Mouse (Mus musculus) stomach, embryonic 16.5 days (tissue): ENCODE data around the gene Iqck. TPM values are rescaled to one million over a fixed set of nuclear protein-coding genes. Genes with fewer than 3 reads are reported as not detected.

ENCODE experiments used
- ATAC-seq: fragments of 200-750 bp; cut with Nextera tagmentation; 2 replicates; pipeline ENCODE4 v1.8.0; 2017; ENCODE audit warnings: moderate number of reproducible peaks, moderate TSS enrichment; ENCODE audit not compliant: insufficient read depth, low FRiP score
- H3K27ac ChIP-seq: fragments of 300-500 bp; sonication (generic); 2 replicates; pipeline ENCODE4 v1.5.1; 2014; ENCODE audit warnings: low read length
- H3K27me3 ChIP-seq: fragments of 300-500 bp; sonication (generic); 2 replicates; pipeline ENCODE4 v1.6.1; 2014; ENCODE audit warnings: low read length, control low read depth, mixed read lengths; ENCODE audit not compliant: control insufficient read depth, insufficient read depth
- H3K36me3 ChIP-seq: fragments of 300-500 bp; sonication (generic); 2 replicates; pipeline ENCODE4 v1.6.1; 2014; ENCODE audit warnings: low read length; ENCODE audit not compliant: control insufficient read depth, insufficient read depth
- H3K4me1 ChIP-seq: fragments of 300-500 bp; sonication (generic); 2 replicates; pipeline ENCODE4 v1.6.1; 2014; ENCODE audit warnings: low read length, control low read depth, mixed read lengths; ENCODE audit not compliant: control insufficient read depth, insufficient read depth
- H3K4me2 ChIP-seq: fragments of 300-500 bp; sonication (generic); 2 replicates; pipeline ENCODE4 v1.6.1; 2014; ENCODE audit warnings: low read depth, low read length, mixed read lengths
- H3K4me3 ChIP-seq: fragments of 300-500 bp; sonication (generic); replicated peaks from 2 replicates; pipeline ENCODE4 v1.5.1; 2014; ENCODE audit warnings: mild to moderate bottlenecking, low read length
- H3K9ac ChIP-seq: fragments of 300-500 bp; sonication (generic); 2 replicates; pipeline ENCODE4 v1.6.1; 2014; ENCODE audit warnings: low read length
- H3K9me3 ChIP-seq: fragments of 300-500 bp; sonication (generic); replicated peaks from 2 replicates; pipeline ENCODE4 v1.6.1; 2016; ENCODE audit warnings: low read length, control low read depth; ENCODE audit not compliant: control insufficient read depth
- WGBS: fragments of 180-500 bp; shearing (Covaris S2); extraction: QIAGEN DNeasy Blood & Tissue Kit; methylation state at CpG from one replicate; pipeline ENCODE4 v1.1.7; 2014; 5-methylcytosine and 5-hydroxymethylcytosine counted together
- polyA plus RNA-seq: library from polyadenylated mRNA; unstranded; fragments of >200 nt; fragmentation: Nextera tagmentation; extraction: Ambion mirVana; gene quantifications from 2 replicates; pipeline ENCODE4 v1.2.1, GENCODE M21; 2015

Gene Iqck
- polyA plus RNA-seq, 1 experiment from 2014 or later, result 2.0 TPM

- no peak for ATAC-seq
- 66% methylated on average over 2 of the region's 2 CpGs for WGBS
- no peaks in the 10 kb centered on the region for H3K27me3 ChIP-seq
- H3K9ac ChIP-seq, result no peak overlapping the region
- no peaks in the 10 kb centered on the region for H3K4me1 ChIP-seq
- H3K36me3 ChIP-seq, result no peaks in the 10 kb centered on the region
- no peak overlapping the region for H3K4me3 ChIP-seq
- H3K4me2 ChIP-seq, result no peak overlapping the region
- H3K9me3 ChIP-seq, result no peaks in the 10 kb centered on the region
- H3K27ac ChIP-seq, result no peak overlapping the region
Measured at GRCm38 (mm10) chr7:118865362-118865761, 9.8 kb downstream of the Iqck start.

- Histone ChIP-seq H3K27ac (no peak overlapping the region), H3K4me2 (no peak overlapping the region), H3K4me3 (no peak overlapping the region), H3K4me1 (no peaks in the 10 kb centered on the region), H3K9me3 (no peaks in the 10 kb centered on the region), H3K36me3 (no peaks in the 10 kb centered on the region), H3K9ac (no peak overlapping the region), H3K27me3 (no peaks in the 10 kb centered on the region)
- 79% methylated on average over 3 of the region's 3 CpGs for WGBS
- ATAC-seq, result no peak
Measured at GRCm38 (mm10) chr7:118879466-118880029, 24.0 kb downstream of the Iqck start.

DNA sequence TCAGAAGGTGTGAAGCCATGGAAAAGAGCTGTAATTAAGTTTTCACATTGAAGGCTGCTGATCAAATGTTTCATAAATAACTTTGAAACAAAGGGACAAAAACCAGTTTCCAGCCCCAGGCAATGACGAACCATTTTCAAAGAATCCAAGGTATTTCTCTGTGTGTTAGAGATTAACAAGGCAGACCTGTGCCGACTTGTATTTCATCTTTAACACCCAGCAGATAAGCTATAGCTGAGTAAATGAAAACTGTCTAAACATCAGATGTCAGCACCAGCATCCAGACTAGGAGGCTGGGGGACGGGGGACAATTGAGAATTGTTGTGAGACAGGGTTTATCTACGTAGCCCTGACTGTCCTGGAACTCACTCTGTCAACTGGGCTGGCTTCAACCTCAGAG lies 28.4 kb downstream of the Iqck start:
- WGBS, result 60% methylated on average over 4 of the region's 4 CpGs

GRCm38 (mm10) chr7:118884969-118885368 lies 29.4 kb downstream of the Iqck start:
- Histone ChIP-seq H3K4me3 (no peak overlapping the region), H3K4me2 (no peak overlapping the region), H3K27ac (no peak overlapping the region), H3K9ac (no peak overlapping the region), H3K9me3 (no peaks in the 10 kb centered on the region), H3K4me1 (peaks cover 4% of the 10 kb centered on the region), H3K27me3 (no peaks in the 10 kb centered on the region), H3K36me3 (no peaks in the 10 kb centered on the region)
- ATAC-seq, result no peak
- WGBS, result 80% methylated on average over 4 of the region's 4 CpGs

More for the DNA sequence above, 28.4 kb downstream of the Iqck start:
- H3K36me3 ChIP-seq, result no peaks in the 10 kb centered on the region
- H3K9me3 ChIP-seq, result no peaks in the 10 kb centered on the region
- peaks cover under 1% of the 10 kb centered on the region for H3K4me1 ChIP-seq
- no peak for ATAC-seq
- H3K27ac ChIP-seq, result no peak overlapping the region
- H3K4me2 ChIP-seq, result no peak overlapping the region
- no peak overlapping the region for H3K4me3 ChIP-seq
- H3K9ac ChIP-seq, result no peak overlapping the region
- no peaks in the 10 kb centered on the region for H3K27me3 ChIP-seq

- H3K4me3 ChIP-seq, result no peak overlapping the region
- H3K4me2 ChIP-seq, result no peak overlapping the region
- ATAC-seq, result no peak
- no peak overlapping the region for H3K27ac ChIP-seq
- peaks cover 4% of the 10 kb centered on the region for H3K4me1 ChIP-seq
- no peaks in the 10 kb centered on the region for H3K36me3 ChIP-seq
- no peaks in the 10 kb centered on the region for H3K27me3 ChIP-seq
- H3K9ac ChIP-seq, result no peak overlapping the region
- 44% methylated on average over 6 of the region's 6 CpGs for WGBS
- no peaks in the 10 kb centered on the region for H3K9me3 ChIP-seq
Measured at GRCm38 (mm10) chr7:118887303-118888055, 31.9 kb downstream of the Iqck start.

DNA sequence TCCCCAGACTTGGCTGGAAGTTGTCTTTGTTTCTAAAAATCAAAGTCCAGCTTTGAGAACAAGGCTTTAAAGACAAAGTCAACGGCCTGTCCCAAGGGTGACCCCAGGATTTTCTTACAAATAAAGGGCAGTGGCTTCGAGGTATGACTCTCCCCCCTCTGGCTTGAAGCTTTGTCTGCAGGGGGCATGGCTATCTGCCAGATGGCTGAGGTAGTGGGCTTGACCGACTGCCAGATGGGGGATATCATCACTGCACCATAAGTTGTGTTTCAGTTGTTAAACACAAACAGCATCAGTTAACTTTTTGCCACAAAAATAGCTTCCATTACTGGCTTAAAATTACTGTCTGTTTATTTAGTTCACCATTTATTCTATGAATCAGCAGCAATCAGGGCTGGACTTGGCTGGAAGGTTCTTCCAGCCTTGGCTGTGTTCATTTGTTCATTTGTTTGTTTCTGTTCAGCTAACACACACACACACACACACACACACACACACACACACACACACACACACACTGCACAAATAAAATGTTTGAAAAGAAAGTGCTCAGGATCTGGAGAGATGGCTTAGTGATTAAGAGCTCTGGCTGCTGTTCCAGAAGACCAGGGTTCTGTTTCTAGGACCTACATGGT lies 33.6 kb downstream of the Iqck start:
- no peak overlapping the region for H3K9ac ChIP-seq
- H3K9me3 ChIP-seq, result no peaks in the 10 kb centered on the region
- H3K36me3 ChIP-seq, result no peaks in the 10 kb centered on the region
- H3K4me3 ChIP-seq, result no peak overlapping the region
- peaks cover 4% of the 10 kb centered on the region for H3K4me1 ChIP-seq
- peak overlapping the region; percentile 52; the same call in 1 of the 2 replicates for H3K27ac ChIP-seq
- no peaks in the 10 kb centered on the region for H3K27me3 ChIP-seq
- no peak overlapping the region for H3K4me2 ChIP-seq
- peak; percentile 39; the same call in 1 of the 2 replicates for ATAC-seq
- WGBS, result 23% methylated on average over 3 of the region's 3 CpGs

DNA sequence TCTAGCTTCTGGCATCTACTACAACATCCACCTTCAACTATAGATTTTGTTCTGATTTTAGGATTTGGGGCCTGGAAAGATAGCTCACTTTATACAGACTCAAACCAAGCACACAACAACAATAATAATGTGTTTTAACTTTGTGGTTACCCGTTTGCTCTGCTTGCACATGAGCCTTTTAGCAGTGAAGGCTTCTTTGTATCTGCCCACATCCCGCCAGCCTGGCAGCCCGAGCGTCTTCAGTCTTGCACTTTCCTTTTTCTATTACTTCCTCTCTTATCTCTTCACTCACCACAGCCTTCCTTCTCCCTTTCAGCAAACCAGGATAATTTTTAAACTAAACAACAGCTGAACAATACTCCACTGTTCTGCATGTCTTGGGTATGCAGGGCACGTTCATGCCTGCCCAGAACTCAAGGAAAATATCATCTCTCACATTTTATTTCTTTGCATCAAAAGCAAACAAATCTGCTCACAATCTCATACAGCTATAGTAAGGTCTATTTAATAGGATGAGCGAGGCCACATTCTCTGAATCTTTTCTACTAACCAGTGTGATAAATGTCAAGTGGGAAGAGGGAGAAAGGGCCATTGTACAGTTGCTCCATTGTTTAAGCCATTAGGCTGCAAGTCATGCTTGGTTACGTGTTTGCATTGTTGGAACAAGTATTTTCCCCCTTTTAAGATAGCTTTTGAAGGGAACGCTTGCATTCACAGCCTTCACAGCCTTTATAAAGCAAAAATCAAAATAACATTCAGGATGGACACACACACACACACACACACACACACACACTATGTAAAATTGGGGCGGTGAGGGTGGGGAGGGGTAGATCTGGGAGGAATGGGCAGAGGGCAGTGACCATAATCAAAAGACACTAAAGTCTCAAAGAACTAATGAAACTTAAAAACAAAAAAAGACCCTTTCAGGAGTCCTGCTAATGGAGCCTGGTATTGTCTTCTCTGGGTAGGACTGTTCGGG lies 40.2 kb downstream of the Iqck start:
- no peaks in the 10 kb centered on the region for H3K9me3 ChIP-seq
- no peak overlapping the region for H3K9ac ChIP-seq
- 56% methylated on average over 10 of the region's 10 CpGs for WGBS
- H3K27ac ChIP-seq, result peak overlapping the region; percentile 8; the same call in 1 of the 2 replicates
- no peaks in the 10 kb centered on the region for H3K4me1 ChIP-seq
- H3K27me3 ChIP-seq, result no peaks in the 10 kb centered on the region
- ATAC-seq, result no peak
- no peak overlapping the region for H3K4me2 ChIP-seq
- H3K4me3 ChIP-seq, result no peak overlapping the region
- H3K36me3 ChIP-seq, result no peaks in the 10 kb centered on the region

GRCm38 (mm10) chr7:118898063-118898462 lies 42.5 kb downstream of the Iqck start:
- Histone ChIP-seq H3K4me3 (no peak overlapping the region), H3K27ac (no peak overlapping the region), H3K9me3 (no peaks in the 10 kb centered on the region), H3K4me1 (0 out of 2 replicates have a peak, but pooled peaks cover 6% of the 10 kb centered on the region), H3K4me2 (no peak overlapping the region), H3K36me3 (no peaks in the 10 kb centered on the region), H3K27me3 (no peaks in the 10 kb centered on the region), H3K9ac (no peak overlapping the region)
- no peak for ATAC-seq
